Mouse (Mus musculus): ENCODE data around the gene C1ql1.
A peak's percentile ranks its signal among the peaks of the same experiment; 100 is the strongest.

C1ql1 gene

DNA sequence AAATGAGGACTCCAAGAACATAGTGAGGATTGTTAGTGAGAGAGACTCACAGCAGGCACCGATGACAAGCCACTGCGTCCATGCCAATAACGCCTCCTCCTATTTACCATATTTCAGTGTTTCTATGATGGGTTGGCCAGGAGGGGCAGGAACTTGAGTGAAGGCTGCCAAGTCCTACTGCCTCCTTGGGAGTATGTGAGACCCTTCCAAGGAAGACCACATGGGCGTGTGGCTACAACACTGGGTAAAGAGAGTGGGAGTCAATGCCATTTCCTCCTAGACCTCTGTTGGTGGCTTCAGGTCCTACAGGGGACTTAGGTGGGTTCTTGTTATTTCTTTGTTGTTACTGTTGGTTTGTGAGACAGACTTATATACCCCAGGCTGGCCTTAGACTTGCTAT, 45.3 kb downstream of the C1ql1 start:
- DNase-seq (ENCODE audit: low spot score in 2 of 2): no peak

DNA sequence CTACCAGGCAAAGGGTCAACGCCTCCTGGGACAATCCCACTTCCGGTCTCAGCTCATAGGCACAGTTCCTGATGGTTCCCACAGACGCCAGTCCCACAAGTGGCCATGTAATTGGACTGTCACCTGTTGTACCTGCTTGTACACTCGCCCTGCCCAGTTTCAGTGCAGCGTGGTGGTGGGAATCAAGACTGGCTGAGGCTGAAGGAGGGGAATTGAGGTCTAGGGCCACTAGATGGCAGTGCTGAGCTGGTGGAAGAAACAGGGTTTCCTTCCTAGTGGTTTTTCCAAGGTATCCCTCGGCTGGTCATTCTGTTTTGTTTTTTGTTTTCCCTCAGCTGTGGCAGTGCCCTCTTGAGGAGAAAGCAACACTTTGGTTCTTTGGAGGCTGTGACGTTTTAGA, 45.7 kb downstream of the C1ql1 start, which contains the start of gene Gfap:
TSS of gene Gfap (minus strand) at position 150 of the 400 bp plus-strand sequence.
- DNase-seq (ENCODE audit: low spot score in 2 of 2): peak in 1 of 2 experiments; percentile 85

DNA sequence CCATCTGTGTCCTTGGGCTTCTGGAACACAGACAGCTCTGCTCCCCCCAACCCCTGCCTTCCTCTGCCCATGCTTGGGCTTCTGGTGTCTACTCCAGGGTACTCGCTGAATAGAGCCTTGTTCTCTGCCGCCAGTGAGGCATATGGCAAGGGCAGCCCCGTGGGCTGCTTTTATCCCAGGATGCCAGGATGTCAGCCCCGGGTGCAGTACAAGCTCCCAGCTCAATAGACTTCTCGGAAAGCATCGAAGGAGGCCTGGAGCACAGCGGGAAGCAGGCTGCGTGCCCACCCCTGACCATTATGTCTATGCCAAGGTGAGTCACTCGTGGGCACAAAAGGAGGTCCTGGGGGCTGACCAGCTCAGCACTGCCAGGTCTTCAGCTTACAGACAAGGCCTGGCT, 48.1 kb downstream of the C1ql1 start:
- peak in 1 of 2 experiments; percentile 46 for DNase-seq (ENCODE audit: low spot score in 2 of 2)

DNA sequence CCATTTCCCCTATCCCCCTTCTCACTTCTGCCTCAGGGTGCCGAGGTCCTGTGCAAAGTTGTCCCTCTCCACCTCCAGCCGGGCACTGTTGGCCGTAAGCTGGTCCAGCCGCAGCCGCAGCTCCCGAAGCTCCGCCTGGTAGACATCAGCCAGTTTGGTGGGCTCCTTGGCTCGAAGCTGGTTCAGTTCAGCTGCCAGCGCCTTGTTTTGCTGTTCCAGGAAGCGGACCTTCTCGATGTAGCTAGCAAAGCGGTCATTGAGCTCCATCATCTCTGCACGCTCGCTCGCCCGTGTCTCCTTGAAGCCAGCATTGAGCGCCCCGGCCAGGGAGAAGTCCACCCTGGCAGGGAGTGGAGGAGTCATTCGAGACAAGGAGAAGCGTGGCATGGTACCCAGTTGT, 49.8 kb downstream of the C1ql1 start:
- no peak for DNase-seq (ENCODE audit: low spot score in 2 of 2)

DNA sequence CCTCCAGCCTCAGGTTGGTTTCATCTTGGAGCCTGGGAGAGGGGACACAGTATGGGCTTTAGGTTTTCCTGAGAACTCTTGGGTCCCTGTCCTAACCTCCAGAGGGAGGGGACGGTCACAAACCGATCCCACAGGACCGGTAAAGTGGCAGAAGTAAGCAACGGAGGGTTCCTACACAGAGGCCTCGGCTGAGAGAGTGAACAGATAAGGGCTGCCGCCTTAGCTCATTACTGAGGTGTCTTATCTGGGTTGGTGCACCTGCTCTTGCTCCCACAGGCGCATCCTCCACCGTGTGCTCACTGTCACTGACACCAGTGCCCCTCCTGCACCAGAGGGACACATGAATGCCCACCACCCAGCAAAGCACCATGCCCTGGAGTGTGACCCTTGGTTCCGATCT, 50.7 kb downstream of the C1ql1 start:
- DNase-seq (ENCODE audit: low spot score in 2 of 2): no peak

DNA sequence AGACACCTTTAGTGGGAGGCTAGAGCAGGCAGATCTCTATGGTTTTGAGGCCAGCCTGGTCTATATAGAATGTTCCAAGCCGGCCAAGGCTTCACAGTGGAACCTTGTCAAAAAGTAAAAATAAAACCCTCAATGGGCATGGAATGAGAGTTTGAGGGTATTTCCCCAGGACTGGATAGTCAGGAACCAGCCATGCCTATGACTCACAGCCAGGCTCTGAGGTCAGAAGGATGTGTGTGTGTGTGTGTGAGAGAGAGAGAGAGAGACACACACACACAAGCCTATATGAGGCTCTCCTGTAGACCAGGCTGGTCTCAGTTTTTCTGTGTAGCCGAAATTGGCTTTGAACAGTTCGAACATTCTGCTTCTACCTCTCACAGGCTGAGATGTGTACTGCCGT, 51.8 kb downstream of the C1ql1 start:
- no peak for DNase-seq (ENCODE audit: low spot score in 2 of 2)

DNA sequence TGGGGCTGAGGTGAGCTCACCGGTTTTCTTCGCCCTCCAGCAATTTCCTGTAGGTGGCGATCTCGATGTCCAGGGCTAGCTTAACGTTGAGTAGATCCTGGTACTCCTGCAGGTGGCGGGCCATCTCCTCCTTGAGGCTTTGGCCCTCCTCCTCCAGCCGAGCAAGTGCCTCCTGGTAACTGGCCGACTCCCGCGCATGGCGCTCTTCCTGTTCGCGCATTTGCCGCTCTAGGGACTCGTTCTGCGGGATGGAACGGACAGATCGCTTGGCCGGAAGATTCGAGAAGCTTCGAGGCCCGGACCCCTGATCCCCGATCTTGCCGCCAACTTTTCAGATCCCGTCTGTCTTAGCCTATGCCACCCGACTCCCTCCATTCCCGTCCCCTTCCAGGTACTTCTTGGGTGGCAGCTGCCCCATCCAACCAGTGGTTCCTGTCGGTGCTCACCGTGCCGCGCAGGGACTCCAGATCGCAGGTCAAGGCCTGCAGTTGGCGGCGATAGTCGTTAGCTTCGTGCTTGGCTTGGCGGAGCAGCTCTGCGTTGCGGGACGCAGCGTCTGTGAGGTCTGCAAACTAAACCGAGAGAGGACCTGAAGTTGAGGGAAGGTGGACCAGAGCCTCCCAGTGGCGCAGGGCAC, 53.4 kb downstream of the C1ql1 start:
- no peak for DNase-seq (ENCODE audit: low spot score in 2 of 2)

DNA sequence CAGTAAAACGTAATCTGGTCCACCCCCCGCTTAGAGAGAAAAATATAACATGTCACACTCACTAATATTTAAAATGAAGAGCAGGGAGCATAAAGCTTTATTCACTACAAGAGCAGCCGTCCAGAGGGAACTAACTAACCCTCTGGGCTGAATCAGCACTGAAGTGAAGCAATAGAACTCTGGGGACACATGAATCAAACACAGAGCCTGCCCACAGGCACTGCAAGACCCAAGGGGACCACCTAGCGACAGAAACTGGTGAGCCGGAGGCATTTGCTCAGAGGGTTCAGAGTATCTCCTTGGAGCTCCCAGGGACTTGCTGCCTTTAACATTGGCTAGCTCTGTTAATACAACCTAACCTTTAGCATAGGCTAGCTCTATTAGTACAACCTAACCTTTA, 56.4 kb downstream of the C1ql1 start:
- DNase-seq (ENCODE audit: low spot score in 2 of 2): no peak

Data from left cerebral cortex, adult 9 months (tissue).